Mouse (Mus musculus): Measurements from ENCODE around the gene Isoc2b.
"Not testable (repeated sequence)": the region's sequence is repeated elsewhere in the genome, so short reads cannot be mapped to it uniquely, and the experiment has no call there.

Gene Isoc2b

DNA sequence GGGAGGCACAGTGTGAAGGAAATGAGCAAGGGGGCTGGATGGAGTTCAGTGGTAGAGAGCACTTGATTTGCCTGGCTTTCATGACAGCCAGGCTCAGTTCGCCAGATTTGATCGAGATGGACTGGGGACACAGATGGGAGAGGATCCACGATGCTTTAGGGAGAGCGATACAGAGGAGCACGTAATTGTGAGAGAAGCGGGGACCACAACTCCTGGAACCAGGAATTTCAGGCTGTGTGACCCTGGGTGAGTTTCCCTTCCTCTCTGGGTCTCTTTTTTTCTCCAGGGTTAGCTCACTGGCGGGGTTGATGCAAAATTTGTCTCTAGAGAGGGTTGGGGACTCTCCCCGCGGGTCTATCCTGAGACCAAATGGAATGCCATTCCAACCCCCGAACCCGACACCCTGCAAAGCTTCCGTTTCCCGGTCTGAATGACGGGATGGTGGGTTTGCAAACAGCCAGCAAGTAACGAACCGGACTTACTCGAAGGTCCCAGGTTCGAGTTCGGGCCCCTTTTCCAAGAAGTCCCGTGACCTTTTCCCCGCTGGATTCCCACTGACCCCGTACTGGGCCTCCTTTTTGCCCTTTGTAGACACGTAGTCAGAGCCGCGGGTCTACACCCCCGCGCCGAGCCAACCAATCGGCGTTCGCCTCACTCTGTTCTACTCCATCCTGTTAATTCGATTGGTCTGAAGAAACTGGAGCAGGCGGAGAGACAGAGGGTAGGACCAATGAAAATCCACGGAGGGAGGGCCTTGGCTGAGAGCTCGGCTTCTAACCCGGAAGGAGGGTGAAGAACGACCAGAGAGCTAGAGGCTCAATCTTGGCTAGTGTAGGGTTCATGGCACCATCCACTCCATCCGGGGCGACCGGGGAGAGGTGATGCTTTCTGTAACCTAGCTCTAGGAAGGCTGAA lies 4.2 kb downstream of the Isoc2b start:
- peak; percentile 88 for DNase-seq

DNA sequence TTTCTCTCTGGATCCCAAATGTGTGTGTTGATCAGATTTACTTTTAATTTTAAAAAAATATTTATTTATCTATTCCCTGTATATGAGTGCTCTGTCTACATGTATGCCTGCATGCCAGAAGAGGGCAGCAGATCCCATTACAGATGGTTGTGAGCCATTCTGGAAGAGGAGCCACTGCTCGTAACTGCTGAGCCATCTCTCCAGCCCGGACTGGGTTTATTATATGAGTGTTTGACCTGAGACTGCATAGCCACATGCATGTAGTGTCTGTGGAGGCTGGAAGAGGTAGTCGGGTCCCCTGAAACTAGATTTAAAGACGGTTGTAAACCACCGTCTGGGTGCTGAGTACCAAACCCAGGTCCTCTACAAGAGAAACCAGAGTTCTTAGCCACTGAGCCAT lies 5.0 kb downstream of the Isoc2b start:
- peak; percentile 42 for DNase-seq

DNA sequence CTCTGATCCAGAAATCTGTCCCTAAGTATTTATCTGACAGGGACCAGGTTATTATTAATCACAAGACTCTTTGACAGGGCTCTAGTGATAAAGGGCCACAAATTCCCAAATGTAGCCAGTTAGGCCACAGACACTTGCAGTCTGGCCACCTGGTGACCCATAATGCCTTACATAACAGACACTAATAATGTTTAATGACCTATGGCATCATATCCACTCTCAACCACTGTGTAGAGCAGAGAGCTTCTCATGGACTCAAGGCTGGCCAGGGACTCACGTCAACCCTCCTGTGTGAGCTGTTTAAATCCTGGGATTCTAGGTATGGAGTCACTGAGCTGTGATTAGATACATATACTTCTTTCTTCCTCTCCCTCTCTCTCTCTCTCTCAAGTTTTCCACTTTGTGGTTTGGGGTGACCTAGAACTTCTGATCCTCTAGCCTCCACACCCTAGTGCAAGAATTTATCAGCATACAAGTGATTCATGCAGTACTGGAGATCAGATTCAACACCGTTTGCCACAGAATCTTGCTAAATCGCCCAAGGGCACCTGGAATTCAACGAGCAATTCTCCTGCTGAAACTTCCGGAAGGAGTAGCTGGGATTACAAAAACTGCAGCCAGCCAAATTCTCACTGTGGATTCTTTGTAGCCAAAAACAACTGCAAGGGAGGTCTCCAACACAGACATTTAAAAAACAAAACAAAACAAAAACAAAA lies 5.8 kb downstream of the Isoc2b start:
- no peak for DNase-seq

DNA sequence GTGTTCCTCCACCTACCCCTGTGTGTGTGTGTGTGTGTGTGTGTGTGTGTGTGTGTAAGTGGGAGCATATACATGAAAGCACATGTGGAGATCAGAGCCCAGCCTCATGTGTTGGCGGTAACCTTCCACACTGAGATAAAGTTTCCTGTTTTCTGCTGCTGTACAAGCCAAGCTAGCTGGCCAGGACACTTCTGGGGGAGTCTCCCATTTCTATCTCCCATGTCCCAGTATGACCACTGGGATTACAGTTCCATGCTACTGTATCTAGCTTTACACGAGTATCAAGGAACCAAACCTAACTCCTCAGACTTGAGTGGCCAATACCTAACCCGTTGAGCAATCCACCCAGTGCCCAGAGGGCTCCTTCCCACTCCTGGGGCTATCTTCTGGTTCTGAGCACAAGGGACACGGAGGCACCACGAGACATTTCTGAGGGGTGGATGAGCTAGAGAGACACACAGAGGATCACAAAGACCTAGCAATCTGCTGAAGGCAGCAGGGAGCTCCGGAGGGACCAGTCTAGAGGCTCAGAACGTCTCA lies 6.4 kb downstream of the Isoc2b start:
- DNase-seq, result no peak

DNA sequence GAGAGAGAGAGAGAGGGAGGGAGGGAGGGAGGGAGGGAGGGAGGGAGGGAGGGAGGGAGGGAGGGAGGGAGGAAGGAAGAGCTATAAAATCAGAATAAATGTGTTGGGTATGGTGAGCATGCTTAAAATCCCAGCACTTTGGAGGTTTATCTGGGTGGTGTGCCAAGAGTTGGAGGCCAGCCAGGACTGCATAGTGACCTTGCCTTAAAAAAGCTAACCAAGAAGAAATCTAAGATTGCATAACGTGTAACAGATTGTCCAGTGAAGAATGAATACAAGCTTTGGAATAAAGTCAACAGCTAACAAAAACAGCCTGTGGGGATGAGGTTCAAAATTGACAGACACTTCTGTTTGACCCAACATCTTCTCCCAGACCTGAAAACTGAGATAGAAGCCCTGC lies 7.0 kb downstream of the Isoc2b start:
- DNase-seq, result peak; percentile 39

DNA sequence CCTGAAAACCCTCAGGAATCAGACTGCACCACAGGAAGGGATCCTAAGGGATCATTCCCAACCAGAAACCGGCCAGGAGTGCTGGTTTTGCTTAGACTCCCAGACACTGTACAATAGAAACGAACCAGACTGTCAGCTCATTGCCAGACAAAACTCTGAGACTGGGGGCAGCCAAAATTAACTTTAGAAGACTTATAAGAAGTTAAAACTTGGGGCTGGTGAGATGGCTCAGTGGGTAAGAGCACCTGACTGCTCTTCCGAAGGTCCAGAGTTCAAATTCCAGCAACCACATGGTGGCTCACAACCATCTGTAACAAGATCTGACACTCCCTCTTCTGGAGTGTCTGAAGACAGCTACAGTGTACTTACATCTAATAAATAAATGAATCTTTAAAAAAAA lies 9.1 kb downstream of the Isoc2b start:
- DNase-seq, result not testable (repeated sequence)

DNA sequence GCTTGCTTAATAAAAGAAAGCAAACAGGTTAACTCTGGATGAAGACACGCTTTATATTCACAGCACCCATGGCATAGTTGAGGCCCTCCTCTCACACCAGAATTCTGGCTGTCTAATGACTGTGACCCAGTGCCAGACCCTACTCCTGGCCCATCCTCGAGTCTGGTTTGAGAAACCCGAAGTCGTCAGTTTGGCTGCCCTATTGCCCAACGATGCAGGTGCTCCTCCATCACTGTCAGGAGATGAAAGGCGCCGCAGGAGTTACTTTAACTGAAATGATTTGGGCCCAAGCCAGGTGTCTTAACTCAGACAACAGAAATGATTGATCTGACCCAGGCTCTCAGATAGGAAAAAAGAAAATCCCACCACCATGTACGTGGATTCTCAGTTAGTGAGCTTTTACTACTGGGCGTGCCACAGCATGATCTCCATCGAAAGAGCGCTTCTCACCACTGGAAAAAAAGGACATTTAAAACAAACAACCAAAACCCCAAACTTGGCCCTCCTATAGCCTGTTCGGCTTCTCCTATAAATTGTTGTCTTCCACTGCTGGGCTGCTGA lies 10.6 kb downstream of the Isoc2b start:
- DNase-seq, result no peak

DNA sequence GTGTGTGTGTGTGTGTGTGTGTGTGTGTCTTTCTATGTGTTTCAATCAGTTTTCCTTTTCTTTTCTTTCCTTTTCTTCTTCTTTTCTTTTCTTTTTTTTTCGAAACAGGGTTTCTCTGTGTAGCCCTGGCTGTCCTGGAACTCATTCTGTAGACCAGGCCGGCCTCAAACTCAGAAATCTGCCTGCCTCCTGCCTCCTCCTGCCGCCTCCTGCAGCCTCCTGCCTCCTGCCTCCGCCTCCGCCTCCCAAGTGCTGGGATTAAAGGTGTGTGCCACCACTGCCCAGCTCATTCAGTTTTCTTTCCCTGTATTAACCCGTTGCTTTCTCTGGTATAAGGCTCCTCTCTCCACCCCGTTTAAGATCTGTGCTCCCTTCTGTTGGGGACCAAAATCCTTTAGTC lies 12.7 kb downstream of the Isoc2b start:
- peak; percentile 38 for DNase-seq

DNA sequence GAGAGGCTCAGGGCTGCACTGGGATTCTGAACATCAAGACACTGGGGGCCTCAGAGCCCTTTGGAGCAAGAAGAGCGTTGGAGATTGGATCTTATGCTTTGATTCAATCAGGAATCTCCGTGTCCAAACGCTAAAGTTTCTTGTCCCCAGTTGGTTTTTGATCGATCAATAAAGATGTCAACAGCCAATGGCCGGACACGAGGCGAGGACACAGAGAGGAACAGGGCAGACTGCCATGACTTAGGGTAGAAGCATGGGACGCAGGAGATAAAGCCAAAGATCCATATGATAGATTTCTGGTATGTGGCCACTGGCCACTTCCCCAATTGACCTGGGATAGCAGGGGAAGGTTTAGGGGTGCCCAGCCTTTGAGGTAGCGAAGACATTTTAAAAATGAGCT lies 13.6 kb downstream of the Isoc2b start:
- no peak for DNase-seq

DNA sequence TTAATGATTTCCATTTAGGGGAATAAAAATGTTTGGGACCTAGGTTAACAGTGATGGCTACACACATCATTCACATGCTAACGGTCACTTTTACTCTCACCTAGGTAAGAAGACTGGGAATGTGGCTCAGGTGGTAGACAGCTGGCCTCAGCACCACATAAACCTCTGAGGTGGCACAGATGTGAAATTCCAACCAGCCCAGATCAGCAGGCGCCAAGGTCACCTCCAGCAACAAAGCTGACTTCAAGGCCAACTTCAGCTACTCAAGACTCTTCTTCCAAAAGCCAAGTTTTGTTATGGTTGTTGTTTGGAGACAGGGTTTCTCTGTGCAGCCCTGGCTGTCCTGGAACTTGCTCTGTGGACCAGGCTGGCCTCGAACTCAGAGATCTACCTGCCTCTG lies 16.4 kb downstream of the Isoc2b start:
- no peak for DNase-seq

DNA sequence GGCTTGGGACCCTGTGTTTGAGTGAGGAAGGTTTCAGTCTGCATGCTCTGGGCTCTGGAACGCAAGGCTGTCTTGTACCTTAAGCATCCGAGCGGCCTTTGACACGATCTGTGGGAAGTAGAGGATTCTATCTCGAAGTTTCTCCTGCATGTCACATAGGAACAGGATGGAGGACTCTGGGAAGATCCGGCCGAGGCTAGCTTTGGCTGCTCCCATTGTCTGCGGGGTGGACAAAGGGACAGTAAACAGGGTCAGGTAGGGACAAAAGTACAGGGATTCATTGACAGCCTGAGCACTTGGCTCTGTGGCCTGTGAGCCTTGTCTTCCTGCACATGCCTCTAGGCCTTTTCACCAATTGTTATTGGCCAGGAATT lies 18.8 kb downstream of the Isoc2b start:
- no peak for DNase-seq

DNA sequence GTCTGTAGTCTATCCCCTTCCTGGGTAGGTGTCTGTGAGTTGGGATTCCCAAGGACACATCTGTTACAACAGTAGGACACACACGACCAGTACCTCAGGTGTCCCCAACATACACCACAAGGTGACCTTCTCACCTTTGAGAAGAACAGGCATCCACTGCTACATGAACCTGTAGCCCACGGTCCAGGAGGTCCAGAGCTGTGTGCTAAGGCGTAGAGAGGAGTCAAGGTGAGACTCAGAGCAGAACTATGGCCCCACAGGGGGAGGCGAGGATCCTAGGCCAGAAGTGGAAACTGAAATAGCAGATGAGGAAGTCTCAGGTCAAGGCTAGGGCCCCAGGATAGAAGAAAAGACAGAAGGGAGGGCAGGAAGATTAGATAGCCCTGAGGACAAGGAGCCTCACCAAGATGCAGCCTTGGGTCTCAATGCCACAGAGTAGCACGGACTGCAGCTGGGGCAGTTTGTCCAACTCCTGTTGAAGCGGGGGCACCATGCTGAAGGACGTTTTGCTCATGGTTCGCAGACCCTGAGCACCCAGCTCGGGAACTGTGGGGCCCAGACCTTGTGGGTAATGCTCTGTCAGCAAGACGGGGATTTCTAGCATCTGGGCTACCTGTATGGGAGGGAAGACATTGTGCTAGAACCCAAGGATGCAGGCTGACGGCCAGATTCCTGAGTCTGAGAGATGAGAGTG lies 19.3 kb downstream of the Isoc2b start:
- DNase-seq, result no peak

DNA sequence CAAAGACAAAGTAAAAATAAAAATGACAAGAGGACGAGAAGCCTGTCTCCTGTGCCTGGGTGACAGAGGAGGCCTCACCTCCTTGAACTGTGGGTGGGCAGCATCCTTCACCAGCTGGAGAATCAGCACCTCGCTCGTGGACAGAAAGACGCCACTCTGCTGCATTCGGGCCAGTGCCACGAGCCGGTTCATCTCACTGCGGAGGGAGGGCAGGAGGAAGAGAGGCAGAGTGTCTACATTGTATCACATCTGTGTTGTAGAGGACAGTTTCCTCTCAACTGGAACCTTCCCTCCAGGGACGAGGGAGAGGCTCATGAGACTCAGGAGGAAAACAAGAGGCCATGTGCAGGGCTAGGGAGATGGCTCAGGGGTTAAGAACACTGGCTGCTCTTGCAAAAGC lies 20.7 kb downstream of the Isoc2b start:
- no peak for DNase-seq

DNA sequence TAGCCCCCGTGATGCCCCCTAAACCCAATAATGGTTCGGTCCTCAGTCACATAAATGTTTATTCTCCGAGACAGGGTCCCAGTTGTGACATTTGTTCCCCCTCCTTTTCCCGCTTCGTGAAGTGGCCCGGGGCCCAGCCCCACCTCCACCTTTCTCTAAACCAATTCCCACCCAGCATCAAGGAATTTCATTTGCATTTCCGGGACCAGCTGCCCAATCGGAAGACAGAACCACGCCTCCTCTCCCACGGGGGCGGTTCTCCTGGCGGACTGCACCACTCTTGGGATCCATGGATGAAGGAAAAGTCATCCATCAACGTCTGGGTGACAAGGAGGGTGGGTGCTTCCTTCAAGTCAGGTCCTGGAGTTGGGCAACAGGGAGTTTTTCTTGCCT lies 25.1 kb downstream of the Isoc2b start:
- DNase-seq, result peak; percentile 83

DNA sequence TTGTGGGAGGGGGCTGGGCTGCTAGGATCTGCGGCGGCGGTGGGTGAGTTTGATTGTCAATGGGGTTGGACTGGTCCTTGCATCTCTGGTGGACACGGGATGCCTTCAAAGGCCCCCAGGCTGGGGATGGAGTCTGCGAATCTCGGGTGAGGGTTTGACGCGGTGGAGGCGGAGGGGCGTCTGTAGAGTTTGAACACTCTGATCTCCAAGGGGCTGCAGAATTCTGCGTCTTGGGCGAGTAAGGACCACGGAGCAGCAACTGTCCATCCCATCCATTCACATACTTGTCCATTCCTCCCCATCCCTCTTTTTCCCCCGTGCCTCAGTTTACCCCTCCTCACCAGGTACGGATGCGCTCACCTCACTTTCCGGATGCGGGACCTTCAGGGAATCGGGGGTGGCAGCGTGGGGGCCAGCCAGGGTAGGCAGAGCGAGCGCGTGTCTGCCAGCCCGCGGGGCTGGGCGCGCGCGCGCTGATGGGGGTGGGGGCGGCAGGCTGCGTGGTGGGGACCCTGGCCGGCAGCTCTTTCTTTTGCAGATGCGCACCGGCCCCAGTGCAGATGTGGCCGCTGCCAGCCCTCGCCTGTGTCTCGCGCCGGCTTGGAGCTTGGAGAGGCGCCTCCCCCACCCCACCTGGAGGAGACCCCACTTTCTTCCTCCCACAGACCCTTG lies 25.7 kb downstream of the Isoc2b start, which contains the start of gene Shisa7:
TSS of gene Shisa7 (minus strand) at position 452 of the 672 bp plus-strand sequence.
- peak; percentile 69 for DNase-seq

DNA sequence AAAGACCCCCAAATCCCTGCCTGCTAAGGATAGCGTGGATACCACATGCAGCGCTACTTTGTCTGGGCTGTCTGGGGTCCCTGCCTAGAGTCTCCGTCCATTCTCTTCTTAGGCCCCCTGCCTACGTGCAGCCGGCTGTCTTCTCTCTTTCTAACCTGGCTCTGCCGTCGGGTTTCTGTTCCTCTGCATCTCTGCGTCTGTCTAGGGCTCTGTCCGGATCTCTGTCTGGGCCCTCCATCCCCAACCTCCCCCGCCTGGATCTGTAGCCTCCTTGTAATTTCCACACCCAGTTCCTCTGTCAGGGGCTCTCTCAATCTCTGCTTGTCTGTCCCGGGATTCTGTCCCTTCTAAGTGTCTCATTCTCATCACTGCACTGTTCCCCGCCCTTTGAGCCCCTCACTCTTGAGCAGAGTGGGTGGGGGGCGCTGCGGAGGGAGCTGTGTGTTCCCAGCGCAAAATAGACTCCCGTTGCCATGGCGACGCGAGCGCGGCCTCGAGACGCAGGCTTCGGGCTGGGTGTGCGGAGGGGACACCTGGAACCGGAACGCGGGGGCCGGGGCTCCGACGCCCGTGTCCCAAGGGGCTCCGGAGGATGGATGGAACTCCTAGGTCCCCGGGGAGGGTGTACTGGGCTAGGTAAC lies 26.3 kb downstream of the Isoc2b start:
- peak; percentile 88 for DNase-seq

DNA sequence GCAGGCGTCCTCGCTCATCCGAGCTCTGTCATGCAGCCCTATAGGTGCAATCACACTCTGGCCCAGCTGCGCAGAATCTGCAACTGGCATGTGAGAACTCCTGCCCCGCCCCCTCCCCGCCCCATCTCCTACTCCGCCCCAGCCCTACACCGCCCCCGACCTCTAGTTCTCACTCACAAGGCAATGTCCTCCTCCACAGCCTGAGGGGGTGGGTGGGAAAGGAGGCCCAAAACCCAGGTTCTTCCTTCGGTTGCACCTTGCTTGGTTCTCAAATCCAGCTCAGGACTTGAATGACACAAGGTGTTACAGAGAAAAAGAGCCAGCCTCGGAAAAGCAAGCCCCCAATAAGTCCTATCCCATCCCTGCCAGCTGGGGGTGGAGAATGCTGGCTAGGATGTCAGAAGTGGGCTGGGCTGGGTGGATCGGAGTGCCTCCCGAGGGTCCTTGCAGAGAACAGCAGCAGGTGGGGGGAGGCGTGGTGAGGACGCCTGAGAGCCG lies 27.4 kb downstream of the Isoc2b start:
- DNase-seq, result peak; percentile 57

DNA sequence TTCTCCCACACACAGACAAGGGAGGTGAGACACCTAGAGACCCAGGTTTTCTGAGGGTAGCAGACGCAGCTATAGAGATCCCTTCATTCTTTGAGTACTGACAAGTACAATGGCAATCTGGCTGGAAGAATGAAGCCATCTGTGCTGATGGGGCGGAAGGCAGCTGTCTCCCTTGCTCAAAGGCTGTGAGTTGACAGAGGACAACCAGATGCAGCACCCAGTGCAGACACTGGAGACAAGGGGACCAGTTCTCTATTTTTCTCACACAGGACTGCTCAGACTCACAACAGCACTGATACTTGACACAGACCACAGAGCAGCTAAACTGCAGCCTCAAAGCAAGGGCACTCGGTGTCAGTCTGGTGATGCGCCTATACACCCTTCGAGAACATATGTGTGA lies 28.0 kb downstream of the Isoc2b start:
- DNase-seq, result no peak

DNA sequence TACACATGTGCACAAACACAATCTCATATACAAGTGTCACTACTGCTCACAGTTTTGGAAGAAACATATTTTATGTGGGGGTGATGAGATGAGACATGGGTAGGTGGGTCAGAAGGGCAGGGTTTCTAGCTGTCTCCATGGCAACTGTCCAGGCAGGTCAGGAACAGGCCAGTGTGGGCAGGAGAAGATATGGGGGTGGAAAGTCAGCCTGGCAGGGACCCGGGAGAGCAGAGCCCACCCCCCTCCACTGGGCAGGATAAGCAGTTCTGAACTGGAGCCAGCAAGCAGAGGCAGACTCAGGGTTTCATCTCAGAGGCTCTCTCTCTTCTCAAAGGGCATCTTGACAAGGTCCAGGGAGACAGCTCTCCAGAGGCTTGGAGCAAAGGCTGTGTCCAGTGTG lies 32.4 kb downstream of the Isoc2b start:
- DNase-seq, result no peak

DNA sequence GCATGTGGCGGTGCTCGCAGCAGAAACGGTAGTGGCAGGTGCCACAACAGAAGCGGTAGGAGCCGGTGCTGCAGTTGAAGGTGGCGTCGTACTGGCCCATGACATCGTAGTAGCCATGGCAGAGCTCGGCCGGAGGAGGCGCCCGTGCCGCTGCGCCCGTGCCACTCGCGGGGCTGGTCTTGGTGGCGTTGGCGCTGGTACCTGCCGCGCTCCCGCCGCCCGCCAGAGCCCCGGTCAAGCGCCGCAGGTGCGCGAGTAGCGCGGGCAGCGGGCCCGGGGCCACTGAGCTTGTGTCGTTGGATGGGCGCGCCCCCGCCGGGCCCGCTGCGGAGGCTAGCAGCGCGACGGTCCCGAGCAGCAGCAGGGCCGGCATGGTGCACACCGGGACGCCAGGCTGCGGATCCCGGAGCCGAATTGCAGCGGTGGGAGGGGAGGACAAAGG lies 33.7 kb downstream of the Isoc2b start:
- DNase-seq, result peak; percentile 63

DNA sequence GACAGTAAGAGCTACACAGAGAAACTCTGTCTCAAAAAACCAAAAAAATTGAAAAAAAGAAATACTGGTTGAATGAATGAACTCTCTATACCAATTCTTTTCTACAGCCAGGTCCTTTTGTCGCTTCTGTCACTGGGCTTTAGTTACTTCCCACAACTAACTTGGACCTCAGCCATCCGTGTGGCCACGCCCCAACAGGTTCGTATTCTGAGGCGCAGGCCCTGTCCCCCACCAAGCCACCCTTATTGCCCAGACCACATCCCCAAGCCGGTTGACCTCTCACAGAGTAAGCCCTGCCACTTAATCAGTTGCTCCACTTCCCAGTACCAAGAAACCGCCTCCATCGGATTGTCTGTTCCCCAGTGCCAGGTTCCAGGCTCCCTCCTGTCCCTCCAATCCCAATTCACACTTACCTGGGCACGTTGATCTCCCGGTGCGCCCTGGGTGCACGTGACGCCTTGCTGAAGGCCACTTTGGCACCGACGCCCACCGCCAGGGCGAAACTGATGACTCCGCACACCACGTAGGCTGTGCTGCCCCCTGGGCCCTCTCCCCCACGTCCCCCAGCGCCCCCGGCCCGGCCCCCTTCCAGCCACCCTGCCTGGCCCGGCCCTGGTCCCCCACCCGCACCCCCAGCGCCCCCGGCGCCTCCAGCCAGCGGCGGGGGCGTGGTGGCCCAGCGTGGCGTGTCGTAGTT lies 34.3 kb downstream of the Isoc2b start:
- DNase-seq, result no peak
